Mouse (Mus musculus) embryonic facial prominence, embryonic 11.5 days (tissue): ENCODE data around the gene Sox6. TPM values are rescaled to one million over a fixed set of nuclear protein-coding genes. Genes with fewer than 3 reads are reported as not detected.

Source experiments
- ATAC-seq: fragments of 200-750 bp; cut with Nextera tagmentation; replicated peaks from 2 replicates; pipeline ENCODE4 v1.8.0; 2017; ENCODE audit warnings: low read depth; ENCODE audit not compliant: insufficient number of reproducible peaks, low FRiP score, low TSS enrichment
- DNase-seq: peaks from one replicate; pipeline ENCODE4 v3.0.0-alpha.2; 2015; ENCODE audit warnings: low spot score
- H3K27ac ChIP-seq: fragments of 300-500 bp; sonication (generic); replicated peaks from 2 replicates; pipeline ENCODE4 v1.5.1; 2014; ENCODE audit warnings: mild to moderate bottlenecking, low read depth, low read length, control low read depth
- H3K27me3 ChIP-seq: fragments of 300-500 bp; sonication (generic); 2 replicates; pipeline ENCODE4 v1.6.1; 2014; ENCODE audit warnings: mild to moderate bottlenecking, low read length, moderate library complexity, mixed read lengths; ENCODE audit not compliant: control insufficient read depth, insufficient read depth
- H3K36me3 ChIP-seq: fragments of 300-500 bp; sonication (generic); replicated peaks from 2 replicates; pipeline ENCODE4 v1.6.1; 2014; ENCODE audit warnings: low read depth, mild to moderate bottlenecking, low read length, moderate library complexity, mixed read lengths; ENCODE audit not compliant: control insufficient read depth, insufficient read depth
- H3K4me1 ChIP-seq: fragments of 300-500 bp; sonication (generic); 2 replicates; pipeline ENCODE4 v1.6.1; 2014; ENCODE audit warnings: low read length, mixed read lengths; ENCODE audit not compliant: control insufficient read depth, insufficient read depth
- H3K4me2 ChIP-seq: fragments of 300-500 bp; sonication (generic); 2 replicates; pipeline ENCODE4 v1.6.1; 2014; ENCODE audit warnings: low read depth, mild to moderate bottlenecking, control low read depth, low read length, moderate library complexity
- H3K4me3 ChIP-seq: fragments of 300-500 bp; sonication (generic); 2 replicates; pipeline ENCODE4 v1.5.1; 2014; ENCODE audit warnings: low read depth, low read length, control low read depth
- H3K9ac ChIP-seq: fragments of 300-500 bp; sonication (generic); replicated peaks from 2 replicates; pipeline ENCODE4 v1.6.1; 2014; ENCODE audit warnings: mild to moderate bottlenecking, control low read depth, low read length
- H3K9me3 ChIP-seq: fragments of 300-500 bp; sonication (generic); replicated peaks from 2 replicates; pipeline ENCODE4 v1.6.1; 2016; ENCODE audit warnings: mild to moderate bottlenecking, low read length, inconsistent platforms, mixed read lengths; ENCODE audit not compliant: control insufficient read depth
- WGBS: fragments of 180-500 bp; shearing (Covaris S2); extraction: QIAGEN DNeasy Blood & Tissue Kit; methylation state at CpG from one replicate; pipeline ENCODE4 v1.1.7; 2014; 5-methylcytosine and 5-hydroxymethylcytosine counted together
- polyA plus RNA-seq: library from polyadenylated mRNA; unstranded; fragments of >200 nt; fragmentation: Nextera tagmentation; extraction: Ambion mirVana; gene quantifications from 2 replicates; pipeline ENCODE4 v1.2.1, GENCODE M21; 2014

Gene Sox6
- polyA plus RNA-seq, 1 experiment from 2014 or later: 29.2 TPM

GRCm38 (mm10) chr7:115830938-115831873 lies 207.4 kb downstream of the Sox6 start:
- H3K27ac ChIP-seq: no peak overlapping the region
- no peak overlapping the region for H3K4me3 ChIP-seq
- no peak overlapping the region for H3K4me2 ChIP-seq
- H3K36me3 ChIP-seq: no peaks in the 10 kb centered on the region
- no peak for DNase-seq
- H3K4me1 ChIP-seq: no peaks in the 10 kb centered on the region
- no peaks in the 10 kb centered on the region for H3K9me3 ChIP-seq
- WGBS: 74% methylated on average over 11 of the region's 11 CpGs
- no peaks in the 10 kb centered on the region for H3K27me3 ChIP-seq
- H3K9ac ChIP-seq: no peak overlapping the region
- ATAC-seq: no peak

- H3K4me3 ChIP-seq: no peak overlapping the region
- DNase-seq (no peak), ATAC-seq (peak; percentile 31; the same call in 1 of the 2 replicates)
- H3K27ac ChIP-seq: no peak overlapping the region
- no peaks in the 10 kb centered on the region for H3K27me3 ChIP-seq
- no peaks in the 10 kb centered on the region for H3K4me1 ChIP-seq
- H3K36me3 ChIP-seq: no peaks in the 10 kb centered on the region
- H3K9me3 ChIP-seq: no peaks in the 10 kb centered on the region
- H3K9ac ChIP-seq: no peak overlapping the region
- H3K4me2 ChIP-seq: no peak overlapping the region
- WGBS: 48% methylated on average over 10 of the region's 10 CpGs
Measured at GRCm38 (mm10) chr7:115830366-115830765, 208.2 kb downstream of the Sox6 start.

- Histone ChIP-seq H3K4me1 (no peaks in the 10 kb centered on the region), H3K9ac (no peak overlapping the region), H3K27me3 (no peaks in the 10 kb centered on the region), H3K4me3 (no peak overlapping the region), H3K36me3 (no peaks in the 10 kb centered on the region), H3K9me3 (no peaks in the 10 kb centered on the region), H3K4me2 (no peak overlapping the region), H3K27ac (no peak overlapping the region)
- DNase-seq (peak; percentile 61), ATAC-seq (0 out of 2 replicates have a peak, but pooled peaks have one; percentile 35)
- 8% methylated on average over 4 of the region's 4 CpGs for WGBS
Measured at GRCm38 (mm10) chr7:115829756-115830155, 208.8 kb downstream of the Sox6 start.

GRCm38 (mm10) chr7:115829260-115829659 lies 209.3 kb downstream of the Sox6 start:
- Histone ChIP-seq H3K27ac (no peak overlapping the region), H3K4me1 (no peaks in the 10 kb centered on the region; the same call in 1 of the 2 replicates), H3K4me3 (no peak overlapping the region), H3K9me3 (no peaks in the 10 kb centered on the region), H3K36me3 (no peaks in the 10 kb centered on the region), H3K4me2 (no peak overlapping the region), H3K27me3 (no peaks in the 10 kb centered on the region), H3K9ac (no peak overlapping the region)
- ATAC-seq: no peak
- no peak for DNase-seq
- WGBS: 69% methylated on average over 4 of the region's 4 CpGs

- Histone ChIP-seq H3K9ac (no peak overlapping the region), H3K4me3 (no peak overlapping the region), H3K27ac (no peak overlapping the region), H3K27me3 (no peaks in the 10 kb centered on the region), H3K36me3 (no peaks in the 10 kb centered on the region), H3K4me1 (no peaks in the 10 kb centered on the region; the same call in 1 of the 2 replicates), H3K4me2 (no peak overlapping the region), H3K9me3 (no peaks in the 10 kb centered on the region)
- 84% methylated on average over 3 of the region's 3 CpGs for WGBS
- DNase-seq: no peak
- ATAC-seq: no peak
Measured at GRCm38 (mm10) chr7:115825295-115825694, 213.3 kb downstream of the Sox6 start.

GRCm38 (mm10) chr7:115824621-115825256 lies 213.9 kb downstream of the Sox6 start:
- Histone ChIP-seq H3K4me2 (no peak overlapping the region), H3K4me1 (no peaks in the 10 kb centered on the region; the same call in 1 of the 2 replicates), H3K4me3 (no peak overlapping the region), H3K9ac (no peak overlapping the region), H3K27me3 (no peaks in the 10 kb centered on the region), H3K27ac (no peak overlapping the region), H3K36me3 (no peaks in the 10 kb centered on the region), H3K9me3 (no peaks in the 10 kb centered on the region)
- 45% methylated on average over 8 of the region's 8 CpGs for WGBS
- DNase-seq (peak; percentile 29), ATAC-seq (no peak)

GRCm38 (mm10) chr7:115819136-115819535 lies 219.5 kb downstream of the Sox6 start:
- ATAC-seq: no peak
- Histone ChIP-seq H3K4me3 (no peak overlapping the region), H3K9ac (no peak overlapping the region), H3K27me3 (no peaks in the 10 kb centered on the region), H3K36me3 (no peaks in the 10 kb centered on the region), H3K9me3 (no peaks in the 10 kb centered on the region), H3K27ac (no peak overlapping the region), H3K4me2 (no peak overlapping the region), H3K4me1 (no peaks in the 10 kb centered on the region; the same call in 1 of the 2 replicates)
- WGBS: 71% methylated on average over 1 of the region's 1 CpGs
- no peak for DNase-seq

GRCm38 (mm10) chr7:115803256-115803655 lies 235.3 kb downstream of the Sox6 start:
- no peak overlapping the region for H3K4me2 ChIP-seq

More at GRCm38 (mm10) chr7:115803256-115803655, 235.3 kb downstream of the Sox6 start:
- DNase-seq (no peak), ATAC-seq (no peak)
- no peak overlapping the region for H3K4me3 ChIP-seq
- H3K9ac ChIP-seq: no peak overlapping the region
- no peaks in the 10 kb centered on the region for H3K36me3 ChIP-seq
- WGBS: 67% methylated on average over 3 of the region's 3 CpGs
- H3K27ac ChIP-seq: no peak overlapping the region
- no peaks in the 10 kb centered on the region for H3K27me3 ChIP-seq
- no peaks in the 10 kb centered on the region for H3K9me3 ChIP-seq
- no peaks in the 10 kb centered on the region for H3K4me1 ChIP-seq
